Mouse (Mus musculus) limb, embryonic 11.5 days (tissue): ENCODE data around the gene Plgrkt. TPM values are rescaled to one million over a fixed set of nuclear protein-coding genes. Genes with fewer than 3 reads are reported as not detected.
A peak's percentile ranks its signal among the peaks of the same experiment; 100 is the strongest.

Experiments used
- ATAC-seq: fragments of 200-750 bp; cut with Nextera tagmentation; 2 replicates; pipeline ENCODE4 v1.8.0; 2017; ENCODE audit warnings: low read depth; ENCODE audit not compliant: insufficient number of reproducible peaks, low FRiP score, low TSS enrichment
- DNase-seq: peaks from one replicate; pipeline ENCODE4 v3.0.0-alpha.2; 2015; ENCODE audit warnings: low spot score
- H3K27ac ChIP-seq: fragments of 300-500 bp; sonication (generic); replicated peaks from 2 replicates; pipeline ENCODE4 v1.5.1; 2014; ENCODE audit warnings: low read depth, mild to moderate bottlenecking, low read length
- H3K27me3 ChIP-seq: fragments of 300-500 bp; sonication (generic); 2 replicates; pipeline ENCODE4 v1.6.1; 2014; ENCODE audit warnings: mild to moderate bottlenecking, low read length, mixed read lengths; ENCODE audit not compliant: control insufficient read depth, insufficient read depth
- H3K36me3 ChIP-seq: fragments of 300-500 bp; sonication (generic); 2 replicates; pipeline ENCODE4 v1.6.1; 2014; ENCODE audit warnings: mild to moderate bottlenecking, low read length, moderate library complexity, mixed read lengths; ENCODE audit not compliant: control insufficient read depth, insufficient read depth
- H3K4me1 ChIP-seq: fragments of 300-500 bp; sonication (generic); 2 replicates; pipeline ENCODE4 v1.6.1; 2014; ENCODE audit warnings: low read length, mixed read lengths; ENCODE audit not compliant: control insufficient read depth, insufficient read depth
- H3K4me2 ChIP-seq: fragments of 300-500 bp; sonication (generic); 2 replicates; pipeline ENCODE4 v1.6.1; 2014; ENCODE audit warnings: low read depth, mild to moderate bottlenecking, moderate library complexity; ENCODE audit not compliant: severe bottlenecking
- H3K4me3 ChIP-seq: fragments of 300-500 bp; sonication (generic); 2 replicates; pipeline ENCODE4 v1.5.1; 2014; ENCODE audit warnings: low read depth, low read length
- H3K9ac ChIP-seq: fragments of 300-500 bp; sonication (generic); 2 replicates; pipeline ENCODE4 v1.6.1; 2014; ENCODE audit warnings: mild to moderate bottlenecking, low read length
- H3K9me3 ChIP-seq: fragments of 300-500 bp; sonication (generic); 2 replicates; pipeline ENCODE4 v1.6.1; 2016; ENCODE audit warnings: low read length; ENCODE audit not compliant: control insufficient read depth
- WGBS: fragments of 180-500 bp; shearing (Covaris S2); extraction: QIAGEN DNeasy Blood & Tissue Kit; methylation state at CpG from one replicate; pipeline ENCODE4 v1.1.7; 2014; 5-methylcytosine and 5-hydroxymethylcytosine counted together
- polyA plus RNA-seq: library from polyadenylated mRNA; unstranded; fragments of >200 nt; fragmentation: Nextera tagmentation; extraction: Ambion mirVana; gene quantifications from 2 replicates; pipeline ENCODE4 v1.2.1, GENCODE M21; 2014

The Plgrkt gene
- polyA plus RNA-seq, 1 experiment from 2014 or later = 34.4 TPM

- H3K4me2 ChIP-seq = peak overlapping the region; percentile 37; the same call in 1 of the 2 replicates
- H3K4me1 ChIP-seq = no peaks in the 10 kb centered on the region
- no peaks in the 10 kb centered on the region for H3K36me3 ChIP-seq
- ATAC-seq = no peak
- no peak overlapping the region for H3K27ac ChIP-seq
- no peak overlapping the region for H3K4me3 ChIP-seq
- DNase-seq = no peak
- no peaks in the 10 kb centered on the region for H3K9me3 ChIP-seq
- no peaks in the 10 kb centered on the region for H3K27me3 ChIP-seq
- WGBS = 35% methylated on average over 11 of the region's 11 CpGs
- no peak overlapping the region for H3K9ac ChIP-seq
These were observed 6.2 kb upstream of the Plgrkt start for GRCm38 (mm10) chr19:29373438-29373837.

- Histone ChIP-seq H3K27ac (no peak overlapping the region), H3K36me3 (no peaks in the 10 kb centered on the region), H3K4me3 (no peak overlapping the region), H3K9me3 (no peaks in the 10 kb centered on the region), H3K4me1 (no peaks in the 10 kb centered on the region), H3K9ac (no peak overlapping the region), H3K4me2 (no peak overlapping the region), H3K27me3 (no peaks in the 10 kb centered on the region)
- ATAC-seq (no peak), DNase-seq (no peak)
- 88% methylated on average over 3 of the region's 3 CpGs for WGBS
These were observed 5.4 kb upstream of the Plgrkt start for GRCm38 (mm10) chr19:29372621-29373020.

GRCm38 (mm10) chr19:29372138-29372537, 4.9 kb upstream of the Plgrkt start:
- H3K9me3 ChIP-seq = no peaks in the 10 kb centered on the region
- DNase-seq (no peak), ATAC-seq (no peak)
- H3K27me3 ChIP-seq = no peaks in the 10 kb centered on the region
- no peak overlapping the region for H3K4me3 ChIP-seq
- H3K36me3 ChIP-seq = no peaks in the 10 kb centered on the region
- no peaks in the 10 kb centered on the region for H3K4me1 ChIP-seq
- no peak overlapping the region for H3K27ac ChIP-seq
- 75% methylated on average over 4 of the region's 4 CpGs for WGBS
- no peak overlapping the region for H3K4me2 ChIP-seq
- no peak overlapping the region for H3K9ac ChIP-seq

- Histone ChIP-seq H3K36me3 (no peaks in the 10 kb centered on the region), H3K4me3 (no peak overlapping the region), H3K4me1 (no peaks in the 10 kb centered on the region), H3K9me3 (no peaks in the 10 kb centered on the region), H3K9ac (no peak overlapping the region), H3K27me3 (no peaks in the 10 kb centered on the region), H3K4me2 (no peak overlapping the region), H3K27ac (no peak overlapping the region)
- DNase-seq (no peak), ATAC-seq (no peak)
- WGBS = 82% methylated on average over 18 of the region's 18 CpGs
These were observed 4.3 kb upstream of the Plgrkt start for GRCm38 (mm10) chr19:29371284-29372081.

GRCm38 (mm10) chr19:29370545-29371283, 3.5 kb upstream of the Plgrkt start:
- H3K9ac ChIP-seq = no peak overlapping the region
- H3K4me3 ChIP-seq = no peak overlapping the region
- no peaks in the 10 kb centered on the region for H3K4me1 ChIP-seq
- H3K4me2 ChIP-seq = no peak overlapping the region
- no peak for ATAC-seq
- H3K9me3 ChIP-seq = no peaks in the 10 kb centered on the region
- H3K27me3 ChIP-seq = no peaks in the 10 kb centered on the region
- H3K36me3 ChIP-seq = no peaks in the 10 kb centered on the region
- DNase-seq = no peak
- H3K27ac ChIP-seq = no peak overlapping the region
- 91% methylated on average over 7 of the region's 7 CpGs for WGBS

GRCm38 (mm10) chr19:29370112-29370511, 2.9 kb upstream of the Plgrkt start:
- 68% methylated on average over 12 of the region's 12 CpGs for WGBS
- DNase-seq (no peak), ATAC-seq (no peak)
- Histone ChIP-seq H3K27me3 (no peaks in the 10 kb centered on the region), H3K9me3 (no peaks in the 10 kb centered on the region), H3K27ac (no peak overlapping the region), H3K36me3 (no peaks in the 10 kb centered on the region), H3K4me1 (no peaks in the 10 kb centered on the region), H3K4me2 (no peak overlapping the region), H3K9ac (no peak overlapping the region), H3K4me3 (no peak overlapping the region)

- Histone ChIP-seq H3K36me3 (no peaks in the 10 kb centered on the region), H3K4me3 (no peak overlapping the region), H3K9ac (no peak overlapping the region), H3K4me1 (no peaks in the 10 kb centered on the region), H3K27me3 (no peaks in the 10 kb centered on the region), H3K4me2 (no peak overlapping the region), H3K9me3 (no peaks in the 10 kb centered on the region), H3K27ac (no peak overlapping the region)
- 77% methylated on average over 3 of the region's 3 CpGs for WGBS
- no peak for ATAC-seq
- no peak for DNase-seq
These were observed 1.6 kb upstream of the Plgrkt start for GRCm38 (mm10) chr19:29368671-29369309.

GRCm38 (mm10) chr19:29368041-29368440, 851 bp upstream of the Plgrkt start:
- DNase-seq (no peak), ATAC-seq (no peak)
- Histone ChIP-seq H3K27ac (no peak overlapping the region), H3K4me2 (no peak overlapping the region), H3K9me3 (no peaks in the 10 kb centered on the region), H3K4me1 (no peaks in the 10 kb centered on the region), H3K9ac (no peak overlapping the region), H3K27me3 (no peaks in the 10 kb centered on the region), H3K4me3 (no peak overlapping the region), H3K36me3 (no peaks in the 10 kb centered on the region)
- 92% methylated on average over 2 of the region's 2 CpGs for WGBS
